Mouse (Mus musculus) stomach, embryonic 14.5 days (tissue): Measurements from ENCODE around the gene Rab36. TPM values are rescaled to one million over a fixed set of nuclear protein-coding genes. Genes with fewer than 3 reads are reported as not detected.
"Not testable (repeated sequence)": the region's sequence is repeated elsewhere in the genome, so short reads cannot be mapped to it uniquely, and the experiment has no call there.

ENCODE experiments used
- ATAC-seq: fragments of 200-750 bp; cut with Nextera tagmentation; 2 replicates; pipeline ENCODE4 v1.8.0; 2017; ENCODE audit warnings: low read depth, moderate TSS enrichment; ENCODE audit not compliant: insufficient number of reproducible peaks, insufficient read depth, low FRiP score
- H3K27ac ChIP-seq: fragments of 300-500 bp; sonication (generic); 2 replicates; pipeline ENCODE4 v1.5.1; 2014; ENCODE audit warnings: mild to moderate bottlenecking, low read length, moderate library complexity, mixed read lengths
- H3K27me3 ChIP-seq: fragments of 300-500 bp; sonication (generic); 2 replicates; pipeline ENCODE4 v1.6.1; 2014; ENCODE audit warnings: low read length, control low read depth, mixed read lengths; ENCODE audit not compliant: control insufficient read depth, insufficient read depth
- H3K36me3 ChIP-seq: fragments of 300-500 bp; sonication (generic); 2 replicates; pipeline ENCODE4 v1.6.1; 2014; ENCODE audit warnings: mild to moderate bottlenecking, control low read depth, low read length, moderate library complexity, mixed read lengths; ENCODE audit not compliant: control insufficient read depth, insufficient read depth
- H3K4me1 ChIP-seq: fragments of 300-500 bp; sonication (generic); 2 replicates; pipeline ENCODE4 v1.6.1; 2014; ENCODE audit warnings: low read length, control low read depth, mixed read lengths; ENCODE audit not compliant: control insufficient read depth, insufficient read depth
- H3K4me2 ChIP-seq: fragments of 300-500 bp; sonication (generic); replicated peaks from 2 replicates; pipeline ENCODE4 v1.6.1; 2014; ENCODE audit warnings: low read depth, low read length, control low read depth
- H3K4me3 ChIP-seq: fragments of 300-500 bp; sonication (generic); 2 replicates; pipeline ENCODE4 v1.5.1; 2014; ENCODE audit warnings: low read depth, low read length, control low read depth
- H3K9ac ChIP-seq: fragments of 300-500 bp; sonication (generic); replicated peaks from 2 replicates; pipeline ENCODE4 v1.6.1; 2014; ENCODE audit warnings: low read depth, mild to moderate bottlenecking, control low read depth, low read length, moderate library complexity, mixed read lengths
- H3K9me3 ChIP-seq: fragments of 300-500 bp; sonication (generic); 2 replicates; pipeline ENCODE4 v1.6.1; 2016; ENCODE audit warnings: low read depth, low read length, control low read depth; ENCODE audit not compliant: control insufficient read depth
- WGBS: fragments of 180-500 bp; shearing (Covaris S2); extraction: QIAGEN DNeasy Blood & Tissue Kit; methylation state at CpG from one replicate; pipeline ENCODE4 v1.1.7; 2014; 5-methylcytosine and 5-hydroxymethylcytosine counted together
- polyA plus RNA-seq: library from polyadenylated mRNA; unstranded; fragments of >200 nt; fragmentation: Nextera tagmentation; extraction: Ambion mirVana; gene quantifications from 2 replicates; pipeline ENCODE4 v1.2.1, GENCODE M21; 2014

Gene Rab36
- polyA plus RNA-seq, 1 experiment from 2014 or later = 12.6 TPM

GRCm38 (mm10) chr10:75030234-75030633 lies 6.6 kb upstream of the Rab36 start:
- Histone ChIP-seq H3K27me3 (no peaks in the 10 kb centered on the region), H3K27ac (no peak overlapping the region), H3K4me2 (no peak overlapping the region), H3K9me3 (no peaks in the 10 kb centered on the region), H3K9ac (no peak overlapping the region), H3K36me3 (no peaks in the 10 kb centered on the region), H3K4me1 (0 out of 2 replicates have a peak, but pooled peaks cover 4% of the 10 kb centered on the region), H3K4me3 (no peak overlapping the region)
- WGBS = 77% methylated on average over 3 of the region's 3 CpGs
- no peak for ATAC-seq

GRCm38 (mm10) chr10:75031345-75032114 lies 5.3 kb upstream of the Rab36 start:
- ATAC-seq = no peak
- Histone ChIP-seq H3K9ac (no peak overlapping the region), H3K36me3 (no peaks in the 10 kb centered on the region), H3K27ac (no peak overlapping the region), H3K27me3 (no peaks in the 10 kb centered on the region), H3K4me1 (0 out of 2 replicates have a peak, but pooled peaks cover 4% of the 10 kb centered on the region), H3K4me2 (no peak overlapping the region), H3K4me3 (no peak overlapping the region), H3K9me3 (no peaks in the 10 kb centered on the region)
- WGBS = 64% methylated on average over 5 of the region's 5 CpGs

GRCm38 (mm10) chr10:75032395-75032794 lies 4.5 kb upstream of the Rab36 start, which contains the start of gene Rsph14:
Gene Rsph14 (minus strand): TSS chr10:75032586.
- Histone ChIP-seq H3K9ac (no peak within 1 kb of the TSS), H3K27ac (no peak within 1 kb of the TSS), H3K27me3 (no peaks in the 10 kb centered on the region), H3K36me3 (no peaks in the 10 kb centered on the region), H3K4me1 (peaks cover 6% of the 10 kb centered on the region; the same call in 1 of the 2 replicates), H3K4me2 (no peak within 1 kb of the TSS), H3K4me3 (no peak within 1 kb of the TSS), H3K9me3 (no peaks in the 10 kb centered on the region)
- ATAC-seq = no peak
- WGBS = 23% methylated on average over 10 of the region's 10 CpGs

- H3K27ac ChIP-seq, H3K4me3 ChIP-seq, ATAC-seq, H3K36me3 ChIP-seq, H3K9me3 ChIP-seq, H3K4me1 ChIP-seq, H3K27me3 ChIP-seq, H3K9ac ChIP-seq, H3K4me2 ChIP-seq: not testable (repeated sequence)
- 11% methylated on average over 1 of the region's 1 CpGs for WGBS
Measured at GRCm38 (mm10) chr10:75042060-75042459, 5.2 kb downstream of the Rab36 start.

GRCm38 (mm10) chr10:75044459-75044858 lies 7.6 kb downstream of the Rab36 start:
- no peaks in the 10 kb centered on the region for H3K9me3 ChIP-seq
- no peak overlapping the region for H3K4me2 ChIP-seq
- H3K36me3 ChIP-seq = no peaks in the 10 kb centered on the region; the same call in 1 of the 2 replicates
- WGBS = 39% methylated on average over 7 of the region's 7 CpGs
- H3K27ac ChIP-seq = no peak overlapping the region
- H3K9ac ChIP-seq = no peak overlapping the region
- ATAC-seq = peak; percentile 42; the same call in 1 of the 2 replicates
- H3K27me3 ChIP-seq = no peaks in the 10 kb centered on the region
- H3K4me3 ChIP-seq = no peak overlapping the region
- no peaks in the 10 kb centered on the region for H3K4me1 ChIP-seq

GRCm38 (mm10) chr10:75045831-75046230 lies 9.0 kb downstream of the Rab36 start:
- no peak for ATAC-seq
- WGBS = 92% methylated on average over 15 of the region's 15 CpGs
- Histone ChIP-seq H3K27ac (no peak overlapping the region), H3K4me1 (no peaks in the 10 kb centered on the region), H3K9ac (no peak overlapping the region), H3K9me3 (no peaks in the 10 kb centered on the region), H3K27me3 (no peaks in the 10 kb centered on the region), H3K4me3 (no peak overlapping the region), H3K36me3 (no peaks in the 10 kb centered on the region; the same call in 1 of the 2 replicates), H3K4me2 (no peak overlapping the region)

- WGBS = 95% methylated on average over 7 of the region's 7 CpGs
- Histone ChIP-seq H3K27ac (no peak overlapping the region), H3K9ac (no peak overlapping the region), H3K27me3 (no peaks in the 10 kb centered on the region), H3K36me3 (no peaks in the 10 kb centered on the region), H3K4me1 (no peaks in the 10 kb centered on the region), H3K9me3 (no peaks in the 10 kb centered on the region), H3K4me3 (no peak overlapping the region), H3K4me2 (no peak overlapping the region)
- ATAC-seq = no peak
Measured at GRCm38 (mm10) chr10:75048711-75049110, 11.9 kb downstream of the Rab36 start.

GRCm38 (mm10) chr10:75051364-75052074 lies 14.7 kb downstream of the Rab36 start:
- Histone ChIP-seq H3K4me3 (no peak overlapping the region), H3K9me3 (no peaks in the 10 kb centered on the region), H3K36me3 (no peaks in the 10 kb centered on the region), H3K27me3 (no peaks in the 10 kb centered on the region), H3K4me2 (no peak overlapping the region), H3K27ac (no peak overlapping the region), H3K9ac (no peak overlapping the region), H3K4me1 (peaks cover 7% of the 10 kb centered on the region; the same call in 1 of the 2 replicates)
- ATAC-seq = no peak
- WGBS = 91% methylated on average over 21 of the region's 21 CpGs
